Mouse (Mus musculus): ENCODE data around the gene Slc46a2.

The Slc46a2 gene

DNA sequence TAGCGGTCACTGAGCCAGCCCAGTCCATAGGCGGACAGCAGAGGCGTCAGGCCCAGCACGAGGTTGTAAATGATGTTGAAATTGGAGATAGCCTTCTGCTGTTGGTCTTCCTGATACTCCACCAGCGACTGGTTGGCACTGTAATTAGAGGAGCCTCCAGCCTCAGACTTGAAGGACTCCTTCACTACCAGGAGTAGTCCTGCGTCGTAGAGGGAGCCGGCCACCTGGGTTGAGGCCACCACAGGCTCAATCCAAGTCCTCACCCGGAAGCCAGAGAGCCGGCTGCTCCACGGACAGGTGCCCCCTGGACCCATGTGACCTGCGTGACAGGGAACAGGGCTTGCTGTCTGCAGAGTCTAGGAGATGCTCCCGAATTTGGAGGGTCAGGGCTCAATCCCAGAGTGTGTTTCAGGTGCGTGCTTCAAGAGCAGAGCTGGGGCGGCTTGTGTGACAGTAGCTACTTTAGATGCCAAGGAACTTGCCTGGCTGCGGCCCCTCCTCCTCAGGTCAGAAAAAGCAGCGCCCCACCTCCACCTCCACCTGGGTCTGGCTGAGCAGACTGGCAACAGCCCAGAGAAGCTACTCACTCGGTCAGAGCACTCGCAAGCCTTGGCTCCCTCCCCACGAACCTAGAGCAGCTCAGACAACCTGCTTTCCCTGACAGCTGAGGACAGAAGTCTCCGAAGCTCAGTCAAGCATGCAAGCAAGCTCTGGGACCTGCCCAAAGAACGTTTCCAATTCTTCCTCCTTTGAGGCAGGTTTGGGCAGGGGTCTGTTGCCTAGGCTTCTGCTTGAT, at the start of gene Slc46a2:
Gene Slc46a2 (minus strand): TSS at position 449 of the 796 bp plus-strand sequence.
- peak; percentile 50 for DNase-seq

DNA sequence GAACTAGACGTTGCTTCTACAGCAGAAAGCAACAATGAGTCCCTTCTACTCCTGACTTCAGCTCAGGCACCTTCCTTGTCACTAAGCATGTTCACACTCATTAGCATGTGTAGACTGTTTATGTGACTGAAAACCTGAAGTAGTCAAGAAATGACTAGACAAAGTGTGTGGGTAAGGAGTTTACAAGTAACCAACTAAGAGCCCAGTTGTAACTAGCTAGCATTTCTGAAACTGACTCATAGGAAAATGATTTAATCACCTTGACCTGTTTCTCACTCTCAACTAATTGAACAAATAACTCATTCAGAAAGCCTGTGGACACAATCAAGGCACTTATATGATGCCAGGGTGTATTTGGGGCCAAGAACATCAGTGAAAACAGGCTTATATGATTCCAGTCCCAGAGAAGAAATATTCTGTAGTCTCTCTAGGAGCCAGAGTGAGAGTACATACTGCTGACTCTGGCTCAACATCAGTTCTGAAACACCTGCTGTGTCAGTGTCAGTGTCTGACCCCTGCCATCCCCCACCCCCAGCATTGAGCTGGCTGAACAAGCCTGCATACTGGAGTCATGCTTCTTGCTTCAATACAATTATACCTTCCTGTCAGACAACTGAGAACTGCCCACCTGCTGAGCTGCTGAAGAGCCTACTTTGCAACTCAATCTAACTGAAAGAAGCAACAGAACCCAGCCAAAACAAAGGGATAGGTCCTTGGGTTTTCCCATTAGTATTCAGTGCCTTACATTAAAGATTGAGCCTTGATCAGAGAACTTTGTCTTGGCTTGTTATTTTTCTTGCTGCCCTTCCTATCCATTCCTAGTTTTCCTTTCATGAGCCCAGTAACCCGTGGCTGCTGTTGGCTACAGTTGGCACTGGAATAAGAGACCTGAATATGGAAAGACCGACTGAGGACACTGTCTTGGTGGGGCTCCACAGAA, 48.8 kb upstream of the Slc46a2 start, which contains the start of gene Mup6:
Gene Mup6 (plus strand): TSS at position 890 of the 940 bp plus-strand sequence.
- no peak for DNase-seq

DNA sequence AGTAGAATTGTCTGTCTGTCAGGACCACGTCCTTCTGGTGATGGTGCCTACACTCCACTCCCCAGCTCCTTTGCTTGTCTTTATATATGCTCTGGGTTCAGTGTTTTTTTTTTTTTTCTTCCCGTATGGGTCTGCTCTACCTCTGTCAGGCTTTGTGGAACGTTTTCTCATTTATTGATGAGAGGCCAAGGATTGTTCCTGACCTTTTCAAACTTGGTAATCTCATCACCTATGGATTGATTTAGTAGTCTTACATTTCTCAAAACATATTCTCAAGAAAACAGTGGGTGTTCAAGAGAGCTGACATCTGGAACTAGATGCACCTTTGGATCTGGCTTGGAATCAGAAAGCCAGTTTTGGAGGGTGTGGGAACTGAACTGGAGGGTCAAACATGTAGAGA, 45.8 kb upstream of the Slc46a2 start, which contains the start of gene Mup4:
Gene Mup4 (minus strand): TSS at position 101 of the 400 bp plus-strand sequence.
- DNase-seq: no peak

- no peak for DNase-seq
Measured at GRCm38 (mm10) chr4:59937543-59937942, 22.7 kb upstream of the Slc46a2 start.

DNA sequence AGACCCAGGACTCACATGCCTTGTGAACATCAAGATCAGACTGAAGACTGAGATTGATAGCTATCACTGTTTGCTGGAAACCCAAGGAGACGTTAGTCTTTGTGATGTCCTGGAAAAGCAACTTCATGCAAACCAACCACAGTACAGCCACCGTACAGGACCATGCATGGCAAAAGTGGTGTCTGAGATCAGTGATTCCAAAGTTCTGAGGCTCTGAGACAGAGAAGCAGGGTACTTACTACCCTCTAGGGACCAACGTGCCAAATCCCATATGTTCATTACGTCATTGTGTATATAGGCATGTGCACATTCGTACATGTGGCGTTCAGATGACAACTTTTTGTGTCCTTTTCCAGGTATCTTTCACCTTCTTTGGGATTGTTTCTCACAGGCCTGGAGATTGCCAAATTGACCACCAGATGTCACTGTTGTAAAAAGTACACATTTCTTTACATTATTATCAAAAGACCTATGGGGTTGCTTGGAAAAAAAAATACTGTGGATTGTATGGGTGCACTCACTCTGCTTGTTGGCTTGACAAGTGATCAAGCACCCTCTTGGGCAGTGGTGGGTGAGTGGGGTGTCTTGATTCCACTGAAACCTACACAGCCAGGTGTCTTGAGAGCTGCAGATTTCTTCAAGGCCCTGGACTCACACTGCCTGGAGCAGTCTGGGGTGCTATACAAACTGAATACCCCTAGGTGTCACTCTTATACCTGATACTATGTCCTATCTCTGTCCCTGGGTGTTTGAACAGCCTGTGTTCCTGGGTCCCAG, 17.8 kb upstream of the Slc46a2 start:
- peak; percentile 32 for DNase-seq

- peak; percentile 74 for DNase-seq
Measured at GRCm38 (mm10) chr4:59928347-59928746, 13.5 kb upstream of the Slc46a2 start.

GRCm38 (mm10) chr4:59927666-59928065, 12.8 kb upstream of the Slc46a2 start:
- no peak for DNase-seq

- DNase-seq: no peak
Measured at GRCm38 (mm10) chr4:59925082-59925481, 10.2 kb upstream of the Slc46a2 start.

DNA sequence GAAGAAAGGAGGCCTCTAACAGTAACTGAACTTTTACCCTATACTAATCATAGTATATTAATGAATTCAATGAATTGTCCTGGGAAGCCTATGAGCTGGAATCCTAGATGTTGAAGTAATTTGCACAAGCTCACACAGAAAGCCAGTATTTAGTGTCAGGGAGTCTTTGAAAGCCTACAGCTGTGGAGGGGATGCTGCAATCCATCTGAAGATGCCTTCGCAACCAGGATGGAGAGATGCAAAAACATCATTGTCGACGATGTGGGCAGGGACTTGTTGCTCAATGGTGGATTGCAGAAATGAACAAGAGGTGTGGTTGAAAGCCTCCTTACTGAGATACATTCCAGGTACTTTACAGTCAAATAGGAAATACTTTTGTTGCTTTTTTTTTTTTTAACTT, 3.1 kb upstream of the Slc46a2 start:
- no peak for DNase-seq

DNA sequence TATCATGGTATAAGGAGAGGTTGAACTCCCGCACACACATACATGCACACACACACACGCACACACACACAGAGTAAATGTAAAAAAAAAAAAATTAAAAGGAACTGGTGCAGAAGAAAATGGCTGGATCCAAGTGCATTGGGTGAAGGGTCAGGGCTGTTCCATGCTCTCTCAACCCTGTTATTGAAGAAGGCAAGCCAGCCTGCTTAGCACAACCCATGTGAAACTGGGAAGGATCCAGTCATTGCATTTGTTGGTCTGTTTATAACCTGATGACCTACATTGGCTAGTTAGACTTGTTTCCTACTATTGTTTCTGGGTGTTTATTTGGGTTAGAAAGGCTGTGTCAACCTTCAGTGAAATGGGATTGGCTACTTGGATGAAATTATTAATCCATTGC, 6.1 kb downstream of the Slc46a2 start:
- DNase-seq: no peak

- no peak for DNase-seq
Measured at GRCm38 (mm10) chr4:59907657-59908230, 7.1 kb downstream of the Slc46a2 start.

GRCm38 (mm10) chr4:59907092-59907491, 7.8 kb downstream of the Slc46a2 start:
- DNase-seq: no peak

- DNase-seq: no peak
Measured at GRCm38 (mm10) chr4:59902547-59902946, 12.3 kb downstream of the Slc46a2 start.

DNA sequence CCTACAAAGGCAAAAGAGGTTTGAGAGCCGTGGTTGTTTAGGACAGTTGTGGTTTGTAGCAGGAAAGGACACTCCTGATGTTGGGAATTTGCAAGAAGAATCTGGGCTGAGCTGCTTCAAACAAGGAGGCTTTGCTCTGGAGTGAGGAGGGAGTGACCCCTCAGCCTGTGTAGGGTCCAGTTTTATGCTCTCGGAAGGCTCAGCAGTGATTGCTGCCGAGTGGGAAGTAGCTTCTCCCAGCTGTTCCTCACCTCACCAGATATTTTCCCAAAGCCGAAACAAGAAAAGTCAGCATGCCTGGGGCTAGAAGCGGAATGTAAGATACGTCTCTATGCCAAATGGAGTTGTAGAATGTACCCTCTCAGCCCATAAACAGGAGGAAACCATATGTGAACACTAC, 13.0 kb downstream of the Slc46a2 start:
- no peak for DNase-seq

- no peak for DNase-seq
Measured at GRCm38 (mm10) chr4:59898521-59898919, 16.3 kb downstream of the Slc46a2 start.

- DNase-seq: no peak
Measured at GRCm38 (mm10) chr4:59897814-59898520, 16.9 kb downstream of the Slc46a2 start.

GRCm38 (mm10) chr4:59896000-59896399, 18.9 kb downstream of the Slc46a2 start:
- no peak for DNase-seq

- no peak for DNase-seq
Measured at GRCm38 (mm10) chr4:59894977-59895575, 19.8 kb downstream of the Slc46a2 start.

- no peak for DNase-seq
Measured at GRCm38 (mm10) chr4:59894415-59894814, 20.4 kb downstream of the Slc46a2 start.

DNA sequence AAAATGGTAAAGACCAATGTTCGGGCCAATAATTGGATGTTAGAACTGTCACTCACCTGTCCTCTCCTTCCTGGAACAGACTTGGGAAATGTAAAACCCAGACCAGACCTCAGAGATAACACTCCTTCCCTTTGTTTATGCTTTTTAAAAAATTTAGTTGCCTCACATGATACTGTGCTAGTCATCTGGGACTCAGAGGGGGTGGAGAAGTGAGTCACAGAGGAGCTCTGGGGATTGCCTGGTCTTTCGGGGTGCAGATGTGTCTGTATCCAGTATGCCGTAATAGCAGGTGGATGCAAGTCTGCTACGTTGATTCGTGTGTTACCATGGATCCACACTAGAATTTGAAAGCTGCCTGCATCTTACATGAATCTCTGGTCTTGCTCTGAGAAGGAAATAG, 22.1 kb downstream of the Slc46a2 start:
- DNase-seq: no peak

DNA sequence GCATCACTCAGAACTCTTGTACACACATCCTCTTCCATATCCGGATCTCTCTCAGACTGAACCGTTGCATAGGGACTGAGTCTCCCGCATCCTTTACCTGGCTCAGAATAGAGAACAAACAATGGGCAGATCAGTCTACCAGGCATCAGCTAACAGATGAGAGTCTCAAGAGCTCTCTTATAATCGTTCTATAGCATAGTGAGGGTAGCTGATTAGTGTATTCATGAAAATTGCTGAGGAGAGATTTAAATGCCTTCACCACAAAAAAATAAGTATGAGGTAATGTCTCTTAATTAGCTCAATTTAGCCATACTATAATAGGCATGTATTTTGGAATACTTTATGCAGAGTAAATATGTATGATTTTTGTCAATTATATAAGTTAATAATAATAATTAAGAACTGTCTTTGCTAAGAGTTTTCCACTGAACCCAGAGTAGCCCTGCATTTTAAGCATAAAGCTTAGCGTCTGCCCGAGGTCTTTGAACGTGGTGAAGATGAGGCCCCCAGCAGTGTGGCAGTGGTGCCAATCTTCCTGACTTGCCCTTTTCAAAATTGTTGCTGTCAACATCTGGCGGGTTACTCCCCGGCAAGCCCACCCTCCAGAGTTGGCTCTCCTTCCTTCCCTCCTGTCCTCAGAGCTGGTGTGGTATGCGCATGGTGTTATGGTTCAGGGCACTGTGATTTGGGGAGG, 23.0 kb downstream of the Slc46a2 start:
- no peak for DNase-seq
